In the genomic region with DNA sequence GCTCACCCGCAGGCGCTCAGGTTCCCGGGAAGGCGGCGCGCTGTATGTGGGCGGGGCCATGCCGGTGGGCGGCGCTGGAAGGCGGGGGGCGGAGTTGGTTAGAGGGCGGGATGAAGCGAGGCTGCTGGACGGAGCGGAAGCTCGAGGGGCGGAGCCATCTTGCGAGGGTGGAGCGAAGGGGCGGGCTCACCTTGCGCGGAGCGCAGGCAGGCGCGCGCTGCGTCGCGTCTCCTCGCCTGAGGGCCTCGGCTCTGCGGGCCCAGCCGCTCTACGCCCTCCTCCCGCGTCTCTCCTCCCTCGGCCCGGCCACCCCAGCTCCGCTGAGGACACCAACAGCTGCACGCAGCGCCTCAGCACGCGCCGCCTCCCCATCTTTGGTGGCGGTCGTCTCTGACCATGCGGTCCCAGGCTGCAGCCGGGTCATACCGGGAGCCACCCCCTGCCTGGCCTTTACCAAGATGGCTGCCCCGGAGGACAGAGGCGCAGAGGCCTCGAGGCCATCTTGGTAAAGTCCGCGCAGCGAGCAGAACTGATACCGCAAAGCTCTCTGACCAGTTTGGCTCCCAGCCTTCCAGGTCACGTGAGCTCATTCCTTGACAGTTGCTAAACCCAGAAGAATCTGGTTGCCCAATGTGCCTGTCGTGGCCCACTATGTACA, we compare ENCODE assay signal across 8 mouse cellular contexts. TPM values are rescaled to one million over a fixed set of nuclear protein-coding genes. Genes with fewer than 3 reads are reported as not detected.
A peak's percentile ranks its signal among the peaks of the same experiment; 100 is the strongest.
DNase-seq lines count a peak whose midpoint lies in the region; ATAC-seq lines count a peak whose summit lies in the region.

TSS of gene Napepld (minus strand) at position 46 of the 658 bp plus-strand sequence.

- peaks cover 2 to 7% of the 10 kb centered on the region in 2 experiments; a peak in 3 of 4 replicates for H3K4me1 ChIP-seq in heart, embryonic 14.5 days (ENCODE audit: control insufficient read depth in 2 of 2, insufficient read depth in 2 of 2, low read length in 2 of 2)
- peaks cover 27% of the 10 kb centered on the region for H3K4me1 ChIP-seq in liver, embryonic 13.5 days (replicated peaks)
- no peaks in the 10 kb centered on the region for H3K4me1 ChIP-seq in stomach, embryonic 16.5 days (ENCODE audit: control insufficient read depth, insufficient read depth, low read length)

- no peaks in the 10 kb centered on the region for H3K36me3 ChIP-seq in heart, embryonic 14.5 days (ENCODE audit: control insufficient read depth, insufficient read depth, low read length)
- no peaks in the 10 kb centered on the region for H3K36me3 ChIP-seq in liver, embryonic 13.5 days
- no peaks in the 10 kb centered on the region for H3K36me3 ChIP-seq in stomach, embryonic 16.5 days (ENCODE audit: control insufficient read depth, insufficient read depth, low read length)

- peak within 1 kb of the TSS; percentile 97 to 98 for H3K27ac ChIP-seq in heart, embryonic 14.5 days (replicated peaks in 1 of 2; ENCODE audit: control insufficient read depth in 1 of 2, insufficient read depth in 1 of 2, low read depth in 2 of 2, low read length in 2 of 2)
- H3K27ac ChIP-seq in liver, embryonic 13.5 days: peak within 1 kb of the TSS; percentile 92
- H3K27ac ChIP-seq in stomach, embryonic 16.5 days (ENCODE audit: low read length): peak within 1 kb of the TSS; percentile 92

- no peaks in the 10 kb centered on the region for H3K27me3 ChIP-seq in heart, embryonic 14.5 days (ENCODE audit: control insufficient read depth, insufficient read depth, low read length)
- no peaks in the 10 kb centered on the region for H3K27me3 ChIP-seq in liver, embryonic 13.5 days
- no peaks in the 10 kb centered on the region for H3K27me3 ChIP-seq in stomach, embryonic 16.5 days (ENCODE audit: control insufficient read depth, insufficient read depth, low read length)

- peak within 1 kb of the TSS; percentile 90 for H3K4me2 ChIP-seq in heart, embryonic 14.5 days (ENCODE audit: low read length)
- peak within 1 kb of the TSS; percentile 85 for H3K4me2 ChIP-seq in liver, embryonic 13.5 days
- peak within 1 kb of the TSS; percentile 92 for H3K4me2 ChIP-seq in stomach, embryonic 16.5 days (ENCODE audit: low read depth, low read length)

- ATAC-seq in CD4-positive, CD25-positive, alpha-beta regulatory T cell, adult 4 months: peak; percentile 94
- peak; percentile 100 for ATAC-seq in heart, embryonic 14.5 days (ENCODE audit: insufficient number of reproducible peaks, insufficient read depth, low FRiP score, low read depth)
- peak; percentile 97 for ATAC-seq in liver, embryonic 13.5 days (ENCODE audit: low read depth)
- peak; percentile 100 for ATAC-seq in stomach, embryonic 16.5 days (ENCODE audit: insufficient read depth, low FRiP score)

- peak within 1 kb of the TSS; percentile 84 for H3K9ac ChIP-seq in heart, embryonic 14.5 days (ENCODE audit: low read length)
- H3K9ac ChIP-seq in liver, embryonic 13.5 days: peak within 1 kb of the TSS; percentile 87
- peak within 1 kb of the TSS; percentile 86 for H3K9ac ChIP-seq in stomach, embryonic 16.5 days (ENCODE audit: low read length)

- H3K9me3 ChIP-seq in heart, embryonic 14.5 days (ENCODE audit: control insufficient read depth, low read length): no peaks in the 10 kb centered on the region
- no peaks in the 10 kb centered on the region for H3K9me3 ChIP-seq in liver, embryonic 13.5 days (replicated peaks)
- H3K9me3 ChIP-seq in stomach, embryonic 16.5 days (replicated peaks; ENCODE audit: control insufficient read depth, low read length): no peaks in the 10 kb centered on the region

- WGBS in heart, embryonic 14.5 days: under 1% methylated on average over 49 of the region's 59 CpGs
- WGBS in liver, embryonic 13.5 days (ENCODE audit: insufficient replicate concordance): under 1% methylated on average over 45 of the region's 59 CpGs
- WGBS in stomach, embryonic 16.5 days: under 1% methylated on average over 56 of the region's 59 CpGs

- peak within 1 kb of the TSS; percentile 74 to 77 for H3K4me3 ChIP-seq in heart, embryonic 14.5 days (ENCODE audit: control insufficient read depth in 1 of 2, insufficient read depth in 1 of 2, low read depth in 1 of 2, low read length in 2 of 2)
- peak within 1 kb of the TSS; percentile 76 for H3K4me3 ChIP-seq in liver, embryonic 13.5 days (replicated peaks)
- peak within 1 kb of the TSS; percentile 64 for H3K4me3 ChIP-seq in stomach, embryonic 16.5 days (replicated peaks; ENCODE audit: low read length)

- peak; percentile 95 for DNase-seq in c-Kit-negative CD71-positive TER-119-positive erythroid progenitor cells, embryonic 14.5 days (ENCODE audit: low read depth, low spot score)
- DNase-seq in fibroblast of lung, adult 2 months (ENCODE audit: low read depth): peak; percentile 96
- peak; percentile 99 for DNase-seq in kidney, postnatal 14 days
- DNase-seq in liver, embryonic 13.5 days: peak; percentile 100
- peak; percentile 99 for DNase-seq in neural tube, embryonic 10.5 days (ENCODE audit: extremely low spot score, low spot score)

RNA-seq across cellular contexts. Expression of gene Napepld, which starts in this region (rescaled TPM):
- 1 to 10 TPM; 3.3 to 3.9 TPM for polyA plus RNA-seq in CD4-positive, CD25-positive, alpha-beta regulatory T cell, adult 4 months (2017; shearing (Covaris generic))
- 8.7 and 9.4 TPM in 2 replicates for polyA plus RNA-seq in heart, embryonic 14.5 days (2014; fragmentation: Nextera tagmentation; extraction: Ambion mirVana)
- polyA plus RNA-seq in liver, embryonic 13.5 days (2015; fragmentation: Nextera tagmentation; extraction: Ambion mirVana): 1.2 and 1.9 TPM in 2 replicates
- polyA plus RNA-seq in stomach, embryonic 16.5 days (2015; fragmentation: Nextera tagmentation; extraction: Ambion mirVana): 3.6 and 4.2 TPM in 2 replicates

Comparison
In these comparisons a context has a peak if more than half of its experiments do, and no peak if none do; other contexts are left out.
1. Peak in every context shown above with its lines: DNase-seq, ATAC-seq, H3K4me3 ChIP-seq and H3K27ac ChIP-seq.